Mouse (Mus musculus) small intestine, adult 2 months (tissue): ENCODE results near the gene Clstn1. TPM values are rescaled to one million over a fixed set of nuclear protein-coding genes. Genes with fewer than 3 reads are reported as not detected.

Experiments
- H3K27ac ChIP-seq: fragments of 200-500 bp; 2 replicates; pipeline ENCODE4 v1.5.1; 2012; ENCODE audit warnings: low read depth, low read length, control low read depth, inconsistent platforms; ENCODE audit not compliant: insufficient read depth
- H3K27me3 ChIP-seq: fragments of 200-500 bp; 2 replicates; pipeline ENCODE4 v1.6.1; 2012; ENCODE audit warnings: mild to moderate bottlenecking, moderate library complexity, low read length, inconsistent platforms; ENCODE audit not compliant: control insufficient read depth, insufficient read depth
- H3K36me3 ChIP-seq: fragments of 200-500 bp; 2 replicates; pipeline ENCODE4 v1.6.1; 2012; ENCODE audit warnings: mild to moderate bottlenecking, low read length, control low read depth, inconsistent platforms; ENCODE audit not compliant: control insufficient read depth, insufficient read depth
- H3K4me1 ChIP-seq: fragments of 200-500 bp; 2 replicates; pipeline ENCODE4 v1.6.1; 2012; ENCODE audit warnings: low read length, inconsistent platforms, mixed read lengths; ENCODE audit not compliant: control insufficient read depth, insufficient read depth, insufficient read length
- H3K4me3 ChIP-seq: fragments of 200-500 bp; 2 replicates; pipeline ENCODE4 v1.5.1; 2012; ENCODE audit warnings: low read depth, mild to moderate bottlenecking, control low read depth, inconsistent platforms, low read length, moderate library complexity
- CTCF ChIP-seq: fragments of 200-500 bp; IDR thresholded peaks from 2 replicates; pipeline ENCODE4 v1.5.1; 2012; ENCODE audit warnings: low read depth, mild to moderate bottlenecking, control low read depth, inconsistent platforms, low read length, moderate library complexity, mixed read lengths; ENCODE audit not compliant: insufficient replicate concordance, insufficient read length; ENCODE audit errors: extremely low read depth
- POLR2A ChIP-seq: fragments of 200-500 bp; IDR thresholded peaks from 2 replicates; pipeline ENCODE4 v1.6.1; 2012; ENCODE audit warnings: low read depth, mild to moderate bottlenecking, control low read depth, inconsistent platforms, low read length, moderate library complexity
- WGBS: fragments of 180-500 bp; shearing (Covaris S2); methylation state at CpG from one replicate; pipeline ENCODE4 v1.1.7; 2018; 5-methylcytosine and 5-hydroxymethylcytosine counted together
- polyA plus RNA-seq: library from polyadenylated mRNA; depleted of rRNA; stranded (reverse); fragments of >200 nt; gene quantifications from 2 replicates; pipeline ENCODE4 v1.2.3, GENCODE M21; 2012; rRNA removed

Gene Clstn1
- 35.6 and 76.4 TPM in 2 replicates for polyA plus RNA-seq

- H3K4me3 ChIP-seq = peak within 1 kb of the TSS; percentile 91
- 3% methylated on average over 85 of the region's 103 CpGs for WGBS
- H3K36me3 ChIP-seq = no peaks in the 10 kb centered on the region
- H3K27ac ChIP-seq = no peak within 1 kb of the TSS
- peaks cover 14% of the 10 kb centered on the region for H3K4me1 ChIP-seq
- TF ChIP-seq CTCF (no peak), POLR2A (no peak)
- H3K27me3 ChIP-seq = no peaks in the 10 kb centered on the region
Observed at GRCm38 (mm10) chr4:149586044-149586782, at the start of gene Clstn1. TSS of gene Clstn1 (plus strand) at chr4:149586468.

GRCm38 (mm10) chr4:149539441-149539840 is 46.8 kb upstream of the Clstn1 start:
- WGBS = 70% methylated on average over 8 of the region's 8 CpGs
- no peaks in the 10 kb centered on the region for H3K4me1 ChIP-seq
- H3K4me3 ChIP-seq = no peak overlapping the region

GRCm38 (mm10) chr4:149541935-149542334 is 44.3 kb upstream of the Clstn1 start:
- H3K4me3 ChIP-seq = no peak overlapping the region
- TF ChIP-seq CTCF (no peak), POLR2A (no peak)
- H3K36me3 ChIP-seq = peaks cover 15% of the 10 kb centered on the region
- WGBS = 70% methylated on average over 5 of the region's 5 CpGs
- no peaks in the 10 kb centered on the region for H3K4me1 ChIP-seq
- no peak overlapping the region for H3K27ac ChIP-seq
- H3K27me3 ChIP-seq = no peaks in the 10 kb centered on the region

More at GRCm38 (mm10) chr4:149539441-149539840, 46.8 kb upstream of the Clstn1 start:
- no peak overlapping the region for H3K27ac ChIP-seq
- TF ChIP-seq CTCF = no peak
- no peak for TF ChIP-seq POLR2A
- H3K27me3 ChIP-seq = no peaks in the 10 kb centered on the region
- H3K36me3 ChIP-seq = peaks cover 3% of the 10 kb centered on the region; the same call in 1 of the 2 replicates

GRCm38 (mm10) chr4:149542431-149542830 is 43.8 kb upstream of the Clstn1 start:
- 91% methylated on average over 12 of the region's 12 CpGs for WGBS
- TF ChIP-seq POLR2A = no peak
- TF ChIP-seq CTCF = no peak
- Histone ChIP-seq H3K4me1 (no peaks in the 10 kb centered on the region), H3K27ac (no peak overlapping the region), H3K4me3 (no peak overlapping the region), H3K36me3 (peaks cover 15% of the 10 kb centered on the region), H3K27me3 (no peaks in the 10 kb centered on the region)

GRCm38 (mm10) chr4:149542927-149543553 is 43.2 kb upstream of the Clstn1 start:
- WGBS = 59% methylated on average over 10 of the region's 10 CpGs
- Histone ChIP-seq H3K4me1 (no peaks in the 10 kb centered on the region), H3K27ac (no peak overlapping the region), H3K4me3 (no peak overlapping the region), H3K36me3 (peaks cover 15% of the 10 kb centered on the region), H3K27me3 (no peaks in the 10 kb centered on the region)
- TF ChIP-seq CTCF = peak; percentile 89; the same call in 1 of the 2 replicates
- no peak for TF ChIP-seq POLR2A

GRCm38 (mm10) chr4:149544892-149545291 is 41.4 kb upstream of the Clstn1 start:
- 86% methylated on average over 8 of the region's 8 CpGs for WGBS
- no peak overlapping the region for H3K27ac ChIP-seq
- H3K27me3 ChIP-seq = no peaks in the 10 kb centered on the region
- TF ChIP-seq CTCF (no peak), POLR2A (no peak)
- no peak overlapping the region for H3K4me3 ChIP-seq
- no peaks in the 10 kb centered on the region for H3K4me1 ChIP-seq
- peaks cover 18% of the 10 kb centered on the region for H3K36me3 ChIP-seq

- Histone ChIP-seq H3K4me1 (no peaks in the 10 kb centered on the region), H3K4me3 (no peak overlapping the region), H3K36me3 (peaks cover 16% of the 10 kb centered on the region), H3K27me3 (no peaks in the 10 kb centered on the region), H3K27ac (no peak overlapping the region)
- 72% methylated on average over 9 of the region's 9 CpGs for WGBS
- TF ChIP-seq CTCF (no peak), POLR2A (no peak)
Observed at GRCm38 (mm10) chr4:149546797-149547444, 39.3 kb upstream of the Clstn1 start.
